Mouse (Mus musculus) spleen, adult 18-20 months (tissue): ENCODE measurements at regions not wholly inside any gene's neighbourhood (a gene's known extent, or its start where the extent isn't known, plus 50 kb on each side); places are given as distances from the start of the nearest gene placed in this dataset.

ENCODE experiments used
- DNase-seq, 2 experiments: peaks; one replicate each; pipeline ENCODE4 v3.0.0; 2022; ENCODE audit warnings: mixed read lengths in 2 of 2

DNA sequence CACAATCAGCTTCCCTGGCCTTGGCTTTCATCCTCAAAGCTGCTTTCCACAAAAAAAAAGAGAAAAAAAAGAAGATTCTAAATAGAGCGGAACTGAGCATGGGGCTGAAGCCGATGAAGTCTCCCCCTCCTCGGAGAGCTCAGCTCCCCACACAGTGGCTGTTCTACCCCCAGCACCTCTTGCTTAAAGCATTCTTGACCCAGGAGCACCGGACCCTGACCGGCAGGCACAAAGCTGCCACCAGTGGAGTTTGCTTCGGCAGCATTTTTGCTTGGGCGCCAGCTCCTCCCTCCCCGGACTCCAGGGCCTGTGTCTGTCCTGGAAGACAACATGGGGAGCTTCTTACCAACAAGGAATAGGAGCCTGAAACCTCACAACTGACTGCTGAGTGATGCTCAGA, 249.4 kb downstream of the Sox9 start:
- no peak for DNase-seq

DNA sequence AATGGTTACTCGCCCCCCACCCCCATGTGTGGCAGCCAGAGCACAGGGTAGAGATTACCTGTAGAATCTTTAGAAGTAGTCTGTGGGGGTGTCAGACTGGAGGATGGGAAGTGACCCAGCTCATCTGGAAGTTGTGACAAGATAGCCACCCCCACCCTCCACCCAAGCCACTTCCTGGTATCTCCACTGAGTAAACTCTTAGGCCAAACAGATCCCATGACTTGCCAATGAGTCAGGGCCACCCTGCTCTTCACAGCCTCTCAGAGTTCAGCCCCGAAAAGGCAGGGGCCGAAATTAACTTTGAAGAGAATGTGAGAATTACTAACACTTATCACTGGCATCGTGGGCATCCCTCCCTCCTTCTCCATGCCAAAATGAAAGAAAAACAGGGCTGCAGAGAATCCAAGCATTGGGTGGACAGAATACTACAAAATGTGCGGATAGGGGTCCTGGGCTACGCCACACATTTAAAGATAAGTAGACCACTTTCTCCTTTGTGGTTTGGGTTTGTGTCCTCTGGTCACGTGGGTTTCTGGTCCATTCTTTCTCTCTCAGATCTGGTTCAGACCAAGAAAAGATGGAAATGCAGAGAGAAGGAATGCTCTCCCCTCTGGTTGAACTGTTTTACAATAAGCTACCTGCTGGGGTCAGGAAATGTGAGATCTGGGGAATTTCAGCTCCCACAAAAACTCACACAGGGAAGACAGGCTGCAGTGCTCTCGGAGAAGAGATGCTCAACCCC, 250.6 kb downstream of the Sox9 start:
- no peak for DNase-seq

DNA sequence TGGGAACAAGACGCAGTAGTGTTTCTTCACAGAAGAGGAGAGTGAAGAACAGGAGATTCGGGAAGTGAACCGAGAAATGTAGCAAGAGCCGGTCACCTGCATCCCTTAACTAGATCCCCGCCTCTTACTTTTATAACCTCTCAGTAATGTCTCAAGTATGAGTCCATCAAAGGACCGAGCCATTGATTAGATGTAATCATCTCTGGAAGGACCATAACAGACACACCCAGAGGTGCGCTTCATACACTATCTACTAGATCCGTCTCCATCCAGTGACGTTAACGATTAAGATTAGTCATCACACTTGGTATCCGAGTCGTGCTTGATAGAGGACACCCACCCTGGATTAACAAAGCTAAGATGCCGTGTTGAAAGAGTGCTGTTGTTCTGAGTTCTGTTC, 252.9 kb downstream of the Sox9 start:
- DNase-seq = no peak

DNA sequence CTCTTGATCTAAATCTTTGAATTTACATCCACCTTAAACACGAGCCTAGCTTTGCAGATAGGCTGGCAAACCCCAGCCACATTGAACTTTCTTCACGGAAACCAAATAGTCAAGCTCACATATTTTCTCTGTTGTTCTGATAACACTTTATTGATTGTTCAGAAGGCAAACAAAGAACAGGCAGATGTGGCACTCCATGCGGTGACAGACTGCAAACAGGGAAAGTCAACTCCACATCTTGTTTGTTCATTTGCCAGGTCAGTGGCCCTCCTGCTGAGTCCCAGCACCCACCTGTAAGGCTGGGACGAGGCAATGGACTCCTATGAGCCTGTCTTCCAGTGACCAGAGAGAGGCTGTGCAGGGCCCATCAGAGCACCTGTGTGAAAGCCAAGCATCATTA, 255.7 kb downstream of the Sox9 start:
- DNase-seq = no peak

DNA sequence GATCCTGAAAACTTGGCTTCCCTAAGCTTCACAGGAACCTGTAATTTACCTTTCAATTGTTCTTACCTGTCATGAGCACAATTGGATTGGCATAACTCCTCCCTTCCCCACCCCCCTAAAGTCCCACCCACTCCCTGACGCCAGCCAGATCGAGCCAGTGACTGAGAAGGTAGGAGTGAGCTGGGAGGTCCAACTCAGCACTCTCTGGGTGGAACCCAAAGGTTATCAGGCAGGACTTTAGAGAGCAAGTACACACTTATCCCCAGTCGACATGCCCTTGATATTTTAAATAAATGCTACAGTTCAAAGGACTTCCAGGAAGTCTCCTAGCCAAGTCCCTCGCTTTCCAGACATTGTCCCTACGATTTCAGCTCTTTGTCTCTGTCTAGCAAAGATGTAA, 260.7 kb downstream of the Sox9 start:
- DNase-seq = no peak

DNA sequence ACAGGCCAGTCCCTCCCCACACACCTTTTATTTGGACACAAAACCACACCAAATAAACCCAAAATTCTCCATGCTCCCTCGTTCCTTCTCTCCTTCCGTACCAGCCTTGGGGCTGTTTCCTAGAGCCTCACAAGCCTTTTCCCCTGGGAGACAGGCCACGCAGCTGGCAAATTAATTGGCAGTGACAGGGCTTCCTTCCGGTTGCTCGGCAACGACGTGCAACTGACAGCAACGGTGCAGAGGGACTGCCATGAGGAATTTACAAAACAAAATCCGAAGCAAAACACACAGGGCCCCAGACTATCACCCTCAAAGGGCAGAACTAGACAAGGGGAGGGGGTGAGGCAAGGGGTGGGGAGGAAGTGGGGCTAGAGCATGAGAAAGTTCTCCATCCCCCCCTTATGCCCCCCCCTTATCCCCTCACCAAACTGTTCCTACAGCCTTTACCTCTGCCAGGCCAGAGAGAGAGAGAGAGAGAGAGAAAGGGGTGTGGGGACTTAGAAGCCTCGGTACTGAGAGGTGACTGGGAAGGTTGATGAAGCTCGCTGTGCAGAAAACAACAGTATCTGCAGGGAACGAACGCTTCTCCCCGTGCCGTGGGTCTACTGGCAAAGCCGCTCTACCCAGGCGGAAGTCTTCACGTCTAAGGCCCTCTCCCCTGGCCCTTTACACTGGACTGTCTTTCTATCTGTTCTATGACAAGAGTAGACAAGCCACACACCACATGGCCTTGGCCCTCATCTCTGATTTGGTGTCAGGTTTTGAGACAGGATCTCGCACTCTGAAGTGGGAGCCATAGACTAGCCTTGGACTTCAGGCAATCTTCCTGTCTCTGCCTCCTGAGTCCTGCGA, 264.4 kb downstream of the Sox9 start:
- no peak for DNase-seq

DNA sequence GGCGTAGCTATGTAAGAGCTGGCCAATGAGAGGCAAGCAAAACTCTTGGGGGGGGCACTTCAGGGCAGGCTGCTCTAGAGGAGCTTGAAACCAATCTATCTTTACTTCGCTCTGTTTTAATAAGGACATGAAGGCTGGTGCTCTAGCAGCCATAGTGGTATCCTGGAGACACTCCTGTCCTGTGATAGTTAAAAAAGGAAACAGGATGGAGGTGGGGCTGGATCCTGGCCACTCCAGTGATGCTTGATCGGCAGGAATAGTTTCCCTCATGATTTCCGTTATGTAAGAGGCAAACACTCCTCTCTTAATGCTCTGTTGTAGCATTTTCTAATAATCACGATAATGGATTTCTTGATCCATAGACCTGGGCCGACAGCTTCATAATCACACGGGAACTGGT, 266.1 kb downstream of the Sox9 start:
- no peak for DNase-seq

DNA sequence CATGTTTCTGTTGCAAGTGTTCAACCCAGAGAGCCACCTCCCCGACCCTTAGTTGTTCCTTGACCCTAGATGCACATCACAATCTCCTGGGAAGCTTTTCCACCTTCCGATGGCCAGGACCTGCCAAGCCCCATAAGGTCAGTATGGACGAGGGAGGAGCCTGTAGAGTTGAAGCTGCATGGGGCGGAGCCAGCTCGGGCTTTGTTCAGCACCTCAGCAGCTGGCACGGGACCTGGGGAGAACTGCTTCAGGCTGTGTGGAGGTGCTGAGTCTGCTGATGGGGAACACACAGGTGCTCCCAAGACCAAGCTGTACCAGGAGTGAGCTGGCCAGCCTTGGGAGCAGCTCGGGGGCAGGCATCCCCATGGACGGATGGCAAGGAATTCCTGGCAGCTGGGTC, 267.6 kb downstream of the Sox9 start:
- DNase-seq = no peak

DNA sequence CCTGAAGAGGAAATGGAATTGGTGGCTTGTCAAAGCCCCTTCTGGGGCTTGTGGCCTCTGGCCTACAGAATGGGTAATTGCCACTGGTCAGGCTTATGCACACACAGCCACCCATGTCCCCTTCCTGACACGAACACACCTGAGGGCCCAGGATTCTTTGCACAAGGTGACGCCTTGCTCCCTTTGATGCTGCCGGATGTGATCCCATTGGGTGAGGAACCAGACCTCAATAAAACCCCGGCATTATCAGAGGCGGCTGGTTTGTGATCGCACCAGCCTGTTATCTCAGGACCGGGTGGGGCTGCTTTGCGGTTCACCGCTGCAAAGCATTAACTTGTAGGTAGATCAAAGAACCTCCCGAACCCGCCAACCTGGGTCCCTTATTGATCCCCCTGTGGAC, 270.5 kb downstream of the Sox9 start:
- DNase-seq = no peak

DNA sequence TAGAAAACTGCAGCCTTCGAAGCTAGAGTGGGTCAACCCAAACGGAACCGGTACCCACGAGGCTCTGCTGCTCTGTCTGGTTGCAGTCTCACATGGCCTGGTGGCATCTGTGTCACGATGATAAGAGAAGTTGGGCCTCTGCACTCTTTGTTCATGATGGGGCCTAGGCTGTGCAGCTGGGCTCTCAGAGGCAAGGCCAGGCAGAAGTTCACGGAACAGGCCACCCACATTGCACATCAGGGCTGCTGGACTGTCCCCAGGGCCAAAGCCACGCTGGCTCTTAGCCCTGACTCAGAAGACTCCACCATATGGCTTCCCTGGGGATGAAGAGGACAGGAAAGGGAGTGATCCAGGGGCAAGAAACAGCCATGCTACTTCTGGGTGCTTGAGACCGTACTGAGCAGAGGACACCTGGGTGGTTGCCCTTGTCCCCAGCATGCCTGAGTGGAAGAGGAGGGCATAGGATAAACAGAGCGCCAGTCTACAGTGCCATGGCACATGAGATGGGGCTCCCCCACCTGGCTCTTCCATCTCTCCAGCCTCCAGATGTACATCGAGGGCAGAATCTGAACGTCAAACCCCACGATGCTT, 274.1 kb downstream of the Sox9 start:
- DNase-seq = no peak

DNA sequence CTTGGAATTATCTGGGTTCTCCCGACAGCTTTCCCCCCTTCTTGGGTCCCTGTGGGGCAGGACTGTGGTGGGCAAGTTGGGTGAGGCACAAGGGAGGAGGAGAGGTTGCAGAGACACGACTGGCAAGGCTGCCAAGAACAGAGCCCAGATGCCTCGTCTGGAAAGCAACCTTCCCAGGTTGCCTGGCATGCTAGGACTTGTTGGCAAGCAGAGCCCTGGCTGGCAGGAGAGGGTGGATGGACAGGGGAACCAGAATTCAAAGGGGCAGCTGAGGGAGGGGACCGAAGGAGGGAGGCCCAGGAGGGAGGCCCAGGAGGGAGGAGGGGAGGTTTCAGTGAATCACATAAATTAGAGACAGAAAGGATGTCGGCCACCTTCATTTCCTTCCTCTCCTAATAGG, 274.8 kb downstream of the Sox9 start:
- DNase-seq = no peak

DNA sequence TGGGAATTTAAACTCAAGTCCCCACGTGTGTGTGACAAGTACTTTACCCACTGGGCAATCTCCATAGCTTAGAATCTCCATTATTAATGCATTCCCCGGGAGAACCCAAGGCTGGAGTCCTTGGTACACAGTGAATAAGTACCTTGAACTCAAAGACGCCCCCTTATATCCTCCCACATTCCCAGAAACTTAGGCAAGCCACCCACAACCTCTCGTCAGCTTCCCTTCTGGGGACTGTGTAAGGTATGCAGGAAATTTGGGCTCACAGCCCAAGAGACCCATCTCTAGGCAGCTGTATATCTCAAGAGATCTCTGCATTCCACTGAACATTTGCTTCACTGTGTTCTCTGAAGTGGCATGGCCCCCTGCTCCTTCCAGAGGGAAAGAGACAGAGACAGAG, 288.3 kb downstream of the Sox9 start:
- no peak for DNase-seq

DNA sequence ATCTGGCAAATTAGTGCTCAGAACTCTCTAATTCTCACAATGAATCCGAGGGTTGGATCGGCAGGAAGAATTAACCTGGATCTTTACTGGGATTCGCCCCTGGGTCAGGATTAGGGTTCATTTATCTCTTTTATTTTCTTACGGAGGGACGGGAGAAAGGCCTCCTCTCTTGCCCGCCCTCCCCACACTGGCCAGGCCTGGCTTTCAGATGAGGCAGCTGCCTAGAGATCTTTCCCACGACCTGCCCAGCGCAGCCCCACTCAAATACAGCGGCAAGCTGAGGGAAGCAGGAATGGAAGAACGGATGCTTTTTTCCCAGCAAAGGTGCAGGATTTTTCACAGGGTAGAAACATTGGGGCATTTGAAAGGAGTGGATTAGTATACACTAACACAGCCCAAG, 289.9 kb downstream of the Sox9 start:
- DNase-seq = no peak

DNA sequence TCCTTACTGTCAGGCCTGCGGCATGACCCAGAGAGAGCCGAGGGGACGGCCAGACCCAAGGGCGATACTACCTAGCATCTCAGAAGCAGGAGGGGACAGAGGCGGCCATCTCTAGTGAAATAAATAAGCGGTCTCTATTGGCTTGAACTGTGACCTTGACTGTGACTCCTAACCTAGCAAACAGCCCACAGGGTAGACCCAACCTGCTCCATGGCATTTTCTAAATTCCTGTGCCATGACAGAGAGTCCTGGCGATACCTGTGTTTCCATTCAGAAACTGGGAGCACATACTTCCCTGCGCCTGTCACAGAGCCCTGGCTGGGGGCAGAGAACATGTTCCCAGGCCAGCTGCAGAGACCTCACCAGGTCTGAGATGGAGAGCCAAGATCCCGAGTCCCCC, 292.3 kb downstream of the Sox9 start:
- no peak for DNase-seq

DNA sequence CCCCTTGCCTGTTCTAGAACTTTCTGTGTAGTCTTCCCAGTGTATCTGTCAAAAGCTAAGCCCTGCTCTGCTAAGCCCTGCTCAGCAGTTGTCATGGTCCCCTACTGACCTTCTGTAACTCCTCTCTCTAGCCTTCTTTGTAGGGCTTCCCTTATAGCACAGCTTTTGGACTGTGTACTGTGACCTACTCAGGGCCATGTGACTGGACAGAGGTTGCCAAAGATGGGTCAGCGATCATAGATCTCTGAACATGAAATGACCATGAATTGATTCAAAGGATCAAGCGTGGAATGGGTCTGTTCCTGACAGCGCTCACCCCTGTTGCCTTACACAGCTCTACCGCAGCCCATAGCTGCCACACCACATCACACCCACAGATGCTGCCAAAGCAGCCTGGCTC, 294.3 kb downstream of the Sox9 start:
- no peak for DNase-seq

DNA sequence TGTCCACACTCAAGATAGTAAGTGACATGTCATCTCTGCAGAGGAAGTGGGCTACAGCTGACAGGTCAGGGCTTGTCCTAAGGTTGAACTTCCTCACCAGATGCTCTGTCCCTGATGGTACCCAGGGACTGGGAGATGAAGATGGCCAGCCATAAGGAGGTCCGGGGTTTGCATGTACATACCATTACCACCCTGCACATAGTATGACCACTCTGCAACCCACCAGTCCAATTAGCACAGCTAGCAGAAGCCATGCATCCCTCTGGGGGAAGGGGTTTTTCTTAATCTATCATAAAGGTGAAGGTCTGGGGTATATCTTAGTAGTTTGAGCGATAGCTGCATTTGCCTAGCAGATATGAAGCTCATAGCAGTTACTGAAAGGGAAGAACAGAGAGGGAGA, 298.3 kb downstream of the Sox9 start:
- DNase-seq = no peak

DNA sequence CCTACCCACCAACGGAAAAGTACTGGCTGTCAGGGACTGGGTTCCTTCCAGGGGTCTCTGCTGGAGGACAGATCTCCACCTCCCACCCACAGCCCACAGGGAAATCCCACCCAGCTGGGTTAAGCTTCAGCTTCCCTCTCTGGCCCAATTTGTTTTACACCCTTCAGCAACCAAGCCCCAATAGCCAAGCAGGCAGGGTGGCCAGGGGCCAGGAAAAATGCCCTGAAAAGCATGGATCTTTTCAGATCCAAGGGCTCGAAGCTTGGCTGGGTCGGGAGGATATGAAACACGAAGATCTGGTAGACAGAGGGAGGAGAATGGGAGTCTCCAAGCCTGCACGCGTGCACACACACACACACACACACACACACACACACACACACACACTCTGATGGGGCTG, 302.4 kb downstream of the Sox9 start:
- no peak for DNase-seq

DNA sequence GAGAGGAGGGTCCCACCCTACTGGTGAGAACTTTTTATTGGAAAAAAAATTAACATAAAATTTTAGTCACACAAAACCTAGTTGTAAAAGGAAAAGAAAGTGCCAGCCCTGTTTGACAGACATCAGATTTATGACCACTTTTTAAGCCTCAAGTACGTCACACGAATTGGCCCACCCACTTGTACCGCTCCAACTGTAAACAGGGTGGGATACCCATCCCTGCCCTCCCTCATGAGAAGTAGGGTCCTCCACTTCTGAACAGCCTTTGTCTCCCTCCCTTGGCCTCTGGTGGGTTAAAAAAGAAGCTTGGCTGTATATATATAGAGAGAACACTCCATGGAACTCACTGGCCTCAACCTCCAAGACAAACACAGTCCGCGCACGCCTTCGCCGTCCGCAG, 303.5 kb downstream of the Sox9 start:
- DNase-seq = no peak

DNA sequence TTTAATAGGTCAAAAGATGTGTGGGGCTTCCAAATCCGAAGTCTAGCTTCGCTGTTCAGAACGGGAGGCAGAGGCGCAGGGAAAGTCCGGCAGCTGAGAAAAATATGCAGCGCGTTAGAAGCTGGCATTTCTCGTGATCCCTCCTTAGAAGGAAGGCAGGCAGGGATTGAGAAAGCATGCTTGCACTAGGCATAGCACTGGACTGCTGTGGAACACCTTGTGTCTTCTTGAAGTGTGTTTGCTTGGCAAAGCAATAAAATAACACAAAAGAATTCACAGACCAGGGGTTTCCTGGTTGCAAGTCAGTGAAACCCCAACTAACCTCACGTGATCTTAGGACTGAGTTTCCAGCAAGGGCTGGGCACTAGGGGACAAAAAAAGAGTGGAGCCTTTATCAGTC, 305.1 kb downstream of the Sox9 start:
- no peak for DNase-seq

DNA sequence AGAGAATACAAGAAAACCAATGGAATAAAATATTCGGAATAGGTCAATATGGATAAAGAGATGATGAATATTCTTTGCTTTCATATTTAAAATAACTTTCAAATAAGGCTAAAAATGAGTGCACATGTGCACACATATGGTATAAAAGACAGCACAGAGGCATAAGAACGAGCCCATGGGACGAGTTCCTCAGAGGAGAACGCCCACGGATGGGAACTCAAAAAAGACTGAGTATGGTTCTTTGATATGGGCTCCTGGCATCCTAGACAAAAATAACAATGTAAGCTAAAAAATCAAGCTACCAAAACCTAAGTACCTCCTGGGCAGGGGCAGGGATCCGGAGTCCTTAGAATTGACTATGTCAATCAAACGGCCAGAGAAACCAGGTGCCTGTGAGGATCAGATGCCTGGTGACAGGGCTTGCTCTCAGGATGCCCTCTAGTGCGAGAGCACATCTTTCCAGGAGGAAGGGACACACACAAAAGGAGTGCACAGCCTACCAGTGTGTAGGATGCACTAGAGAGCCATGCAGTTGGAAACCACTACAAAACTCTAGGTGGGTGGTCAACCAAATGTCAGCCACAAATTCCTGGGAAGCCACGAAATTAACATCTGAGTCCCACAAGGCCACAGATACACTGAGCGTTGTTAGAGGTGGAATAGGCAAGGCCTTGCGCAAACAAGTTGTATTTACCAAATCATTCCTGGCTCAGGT, 307.8 kb downstream of the Sox9 start:
- no peak for DNase-seq

DNA sequence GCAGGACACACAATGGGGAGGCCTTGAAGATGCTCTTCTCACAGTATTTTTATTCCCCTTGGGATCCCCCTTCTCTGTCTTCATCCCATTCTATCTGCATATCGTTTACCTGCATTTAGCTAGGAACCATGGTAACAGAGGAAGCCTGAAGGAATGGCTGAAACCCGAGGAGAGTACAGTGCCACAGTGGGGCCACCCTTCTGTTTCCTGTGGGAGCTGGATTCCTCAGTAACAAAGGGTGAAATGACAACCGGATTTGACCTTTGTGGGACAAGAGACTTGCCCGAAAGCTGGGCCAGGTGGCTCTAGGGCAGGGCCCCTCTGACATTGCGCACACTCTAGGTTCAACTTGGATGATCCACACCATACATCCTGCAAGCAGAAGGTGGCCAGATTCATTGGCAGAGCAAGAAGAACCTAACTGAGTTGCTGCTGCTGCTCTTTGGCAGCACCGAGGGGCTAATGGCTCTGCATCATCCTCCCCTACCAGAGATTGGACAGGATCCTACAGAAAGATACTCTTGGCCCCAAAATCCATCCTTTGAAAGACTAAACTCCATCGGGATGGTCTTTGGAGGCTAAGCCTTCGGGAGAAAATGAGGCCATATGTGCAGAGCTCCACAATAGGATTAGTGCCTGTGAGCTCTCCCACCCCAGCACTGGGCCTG, 310.0 kb downstream of the Sox9 start:
- DNase-seq = no peak

DNA sequence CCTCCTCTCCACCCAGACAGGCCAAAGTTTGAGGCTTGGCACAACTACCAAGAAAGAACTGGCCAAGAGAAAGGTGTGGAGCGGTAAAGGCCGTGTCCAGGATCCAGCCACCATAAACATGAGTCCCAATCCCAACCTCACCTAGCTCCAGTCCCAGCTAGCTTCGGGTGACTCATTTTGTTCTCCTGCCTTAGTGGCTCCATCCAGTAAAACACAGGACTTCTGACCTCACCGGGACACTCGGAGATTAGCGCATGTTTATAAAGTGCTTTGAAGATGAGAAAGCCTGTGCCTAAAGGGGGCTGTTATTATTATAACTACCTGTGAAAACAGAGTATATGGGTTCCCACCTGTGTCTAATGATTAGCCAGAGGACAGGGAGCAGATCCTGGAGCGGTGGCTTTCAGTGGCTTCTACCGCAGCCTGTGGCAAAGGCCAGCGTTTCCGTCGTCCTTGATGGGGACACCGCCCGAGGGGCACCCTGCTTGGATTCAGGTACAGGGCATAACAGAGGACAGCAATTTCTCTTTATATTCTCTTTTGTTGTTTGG, 311.9 kb downstream of the Sox9 start:
- DNase-seq = no peak

DNA sequence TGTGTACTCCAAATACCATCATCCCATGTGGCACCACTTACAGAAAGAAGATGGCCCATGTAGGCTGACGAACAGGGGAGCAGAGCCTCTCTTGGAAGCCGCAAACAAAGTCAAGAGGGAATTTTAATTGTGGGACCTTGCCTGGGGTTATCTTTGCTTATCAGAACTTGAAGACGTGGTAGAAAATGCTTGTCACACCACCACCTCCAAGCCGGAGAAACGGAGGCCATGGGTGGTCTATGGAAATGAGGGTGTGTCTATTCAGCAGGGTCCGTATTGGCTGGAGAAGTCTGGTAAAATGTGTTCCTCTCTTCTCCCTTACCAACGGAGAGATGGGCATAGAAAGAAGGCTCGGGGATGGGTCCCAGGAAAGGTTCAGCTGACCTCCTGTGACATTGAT, 313.6 kb downstream of the Sox9 start:
- no peak for DNase-seq
